Mouse (Mus musculus): ENCODE measurements around the gene Polr3h.
"Not testable (repeated sequence)": the region's sequence is repeated elsewhere in the genome, so short reads cannot be mapped to it uniquely, and the experiment has no call there.

Polr3h gene

DNA sequence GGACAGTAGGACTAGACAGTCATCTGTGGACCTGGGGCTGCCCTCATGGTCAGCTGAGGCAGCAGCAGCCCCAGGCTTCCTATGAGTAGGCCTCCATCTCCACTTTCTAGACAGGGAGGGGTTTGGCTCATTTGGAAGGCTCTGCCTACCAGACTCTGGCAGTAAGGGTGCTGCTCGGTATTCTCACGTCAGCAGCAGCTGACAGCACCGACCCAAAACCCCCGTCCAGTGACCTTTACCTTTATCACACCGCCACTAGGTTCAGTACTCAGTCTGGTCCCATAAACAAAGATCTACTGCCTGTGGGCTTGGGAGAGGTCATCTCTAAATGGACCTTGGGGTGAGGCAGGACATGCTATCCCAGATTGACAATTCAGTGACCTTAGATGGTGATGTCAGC, 10.4 kb downstream of the Polr3h start:
- no peak for DNase-seq (ENCODE audit: low spot score)

DNA sequence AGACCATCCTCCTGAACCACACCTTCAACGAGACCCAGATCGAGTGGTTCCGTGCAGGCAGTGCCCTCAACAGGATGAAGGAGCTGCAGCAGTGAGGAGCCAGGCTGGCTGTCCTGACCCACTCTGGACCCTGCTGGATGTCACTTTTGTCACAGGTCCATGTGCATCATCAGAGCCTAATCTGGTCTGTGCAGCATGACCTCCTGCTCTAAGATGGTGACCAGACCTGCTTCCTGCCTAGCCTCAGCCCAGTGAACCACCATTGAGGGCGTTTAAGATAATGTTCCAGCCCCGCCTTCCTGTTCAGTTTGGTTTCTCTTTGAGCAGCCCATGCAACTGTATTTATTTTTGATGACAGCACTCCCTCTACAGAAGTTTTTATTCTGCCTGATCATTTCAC, 11.4 kb downstream of the Polr3h start:
- peak; percentile 48 for DNase-seq (ENCODE audit: low spot score)

DNA sequence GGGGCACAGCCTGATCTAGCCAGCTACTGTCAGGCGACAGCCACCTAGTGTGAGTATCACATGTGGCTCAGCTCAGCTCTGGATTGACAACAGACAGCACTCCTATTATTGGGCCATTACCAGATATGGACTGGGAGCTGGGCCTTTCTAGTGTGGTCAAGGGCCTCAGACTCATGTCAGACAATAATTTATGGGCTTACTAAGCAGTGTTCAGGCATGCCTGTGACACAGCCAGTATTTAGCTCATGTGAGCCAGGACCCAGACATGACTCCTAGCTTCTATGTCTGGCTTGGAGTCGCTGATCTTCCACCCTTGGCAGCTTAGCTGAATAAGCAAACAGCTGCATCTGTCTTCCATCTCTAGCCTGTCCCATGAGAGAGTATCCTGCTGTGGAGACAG, 13.5 kb downstream of the Polr3h start:
- peak; percentile 84 for DNase-seq (ENCODE audit: low spot score)

DNA sequence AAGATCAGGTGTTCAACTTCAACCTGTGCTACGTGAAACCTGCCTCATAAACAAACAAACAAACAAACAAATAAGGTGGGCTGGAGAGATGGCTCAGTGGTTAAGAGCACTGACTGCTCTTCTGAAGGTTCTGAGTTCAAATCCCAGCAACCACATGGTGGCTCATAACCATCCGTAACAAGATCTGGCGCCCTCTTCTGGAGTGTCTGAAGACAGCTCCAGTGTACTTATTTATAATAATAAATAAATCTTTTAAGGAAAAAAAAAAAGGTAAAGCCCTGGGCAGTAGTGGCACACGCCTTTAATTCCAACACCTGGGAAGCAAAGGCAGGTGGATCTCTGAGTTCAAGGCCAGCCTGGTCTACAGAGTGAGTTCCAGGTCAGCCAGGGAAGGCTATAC, 17.3 kb downstream of the Polr3h start:
- not testable (repeated sequence) for DNase-seq (ENCODE audit: low spot score)

DNA sequence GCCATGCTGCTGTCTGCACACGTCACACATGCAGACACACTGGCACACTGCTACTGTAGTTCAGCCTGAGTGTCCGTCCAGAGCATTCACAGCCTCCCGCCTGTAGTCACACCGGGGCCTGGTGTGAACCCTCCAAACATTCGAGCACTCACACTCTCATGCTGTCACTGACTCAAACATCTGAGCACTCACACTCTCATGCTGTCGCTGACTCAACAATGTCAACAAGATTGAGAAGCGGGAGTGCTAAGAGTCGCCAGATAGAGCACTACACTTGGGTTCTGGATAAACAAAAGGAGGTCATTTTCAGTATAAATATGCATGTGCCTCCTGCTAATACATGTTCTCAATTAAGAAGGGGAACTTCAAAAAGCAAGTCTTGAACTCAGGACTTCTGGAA, 18.1 kb downstream of the Polr3h start:
- no peak for DNase-seq (ENCODE audit: low spot score)

DNA sequence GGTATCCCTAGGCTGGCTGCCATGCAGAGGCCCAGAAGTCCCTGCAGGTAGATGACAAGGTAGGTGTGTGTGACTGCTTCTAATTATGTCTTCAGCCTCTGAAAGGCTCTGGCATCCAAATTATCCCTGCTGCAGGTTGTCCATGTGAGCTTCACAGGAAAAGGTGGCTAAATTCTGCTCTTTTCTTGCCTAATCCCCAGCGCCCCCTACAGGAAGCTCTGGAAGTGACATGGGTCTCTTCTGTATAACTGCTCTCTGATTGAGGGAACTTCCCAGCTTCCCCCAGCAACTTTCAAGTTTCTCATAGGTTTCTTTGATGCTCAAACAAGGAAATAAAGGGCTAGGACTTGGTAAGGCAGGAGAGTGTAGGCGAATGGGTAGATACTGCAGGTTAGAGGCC, 21.1 kb downstream of the Polr3h start:
- peak; percentile 84 for DNase-seq (ENCODE audit: low spot score)

DNA sequence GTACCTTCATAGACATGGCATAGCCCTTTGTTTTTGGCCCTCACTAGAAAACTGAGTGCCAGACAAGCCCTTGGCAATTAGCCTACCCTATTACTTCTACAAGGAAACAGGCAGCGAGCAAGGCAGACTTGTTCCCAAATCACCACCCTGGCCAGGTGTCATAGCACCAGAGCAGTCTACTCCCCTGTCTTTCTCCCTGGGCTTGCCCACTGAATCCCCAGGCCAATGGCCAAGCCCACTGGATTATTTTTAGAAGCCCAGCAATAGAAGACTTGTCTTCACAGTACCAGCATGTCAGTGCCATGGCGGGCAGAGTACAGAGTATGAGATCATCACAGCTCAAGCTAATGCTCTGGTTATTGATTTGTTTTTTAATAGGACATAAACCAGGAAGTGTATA, 27.3 kb downstream of the Polr3h start:
- DNase-seq (ENCODE audit: low spot score): peak; percentile 79

DNA sequence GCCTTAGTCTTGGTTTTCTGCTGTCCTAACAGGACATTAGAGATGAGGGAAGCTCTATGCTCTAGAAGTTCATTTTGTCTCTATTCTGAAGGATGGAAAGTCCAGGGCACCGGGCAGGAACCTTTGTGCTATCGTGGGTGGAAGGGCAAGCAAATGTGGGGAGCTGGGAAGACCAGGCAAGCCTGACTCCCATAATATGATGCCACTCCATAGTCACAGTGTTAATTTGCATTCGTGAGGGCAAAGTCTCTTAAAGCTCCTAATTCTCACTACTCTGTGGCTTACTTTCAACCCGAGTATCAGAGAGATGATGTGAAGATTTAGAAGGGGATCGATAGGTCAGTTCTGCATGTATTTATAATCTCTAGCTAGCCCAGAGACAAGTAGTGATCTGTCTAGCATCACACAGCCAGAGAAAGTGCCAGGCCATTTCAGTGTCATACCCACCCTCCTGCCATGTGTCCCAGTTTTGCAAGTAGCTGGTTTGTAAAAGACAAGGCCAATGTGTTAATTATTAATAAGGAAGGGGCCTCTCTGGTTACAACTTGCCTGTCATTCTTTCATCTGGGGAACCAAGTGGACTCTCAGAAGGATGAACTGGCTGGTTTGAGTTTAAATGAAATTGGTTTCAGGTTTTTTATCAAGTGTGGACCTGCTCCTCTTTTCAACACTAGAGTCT, 28.3 kb downstream of the Polr3h start:
- DNase-seq (ENCODE audit: low spot score): no peak

DNA sequence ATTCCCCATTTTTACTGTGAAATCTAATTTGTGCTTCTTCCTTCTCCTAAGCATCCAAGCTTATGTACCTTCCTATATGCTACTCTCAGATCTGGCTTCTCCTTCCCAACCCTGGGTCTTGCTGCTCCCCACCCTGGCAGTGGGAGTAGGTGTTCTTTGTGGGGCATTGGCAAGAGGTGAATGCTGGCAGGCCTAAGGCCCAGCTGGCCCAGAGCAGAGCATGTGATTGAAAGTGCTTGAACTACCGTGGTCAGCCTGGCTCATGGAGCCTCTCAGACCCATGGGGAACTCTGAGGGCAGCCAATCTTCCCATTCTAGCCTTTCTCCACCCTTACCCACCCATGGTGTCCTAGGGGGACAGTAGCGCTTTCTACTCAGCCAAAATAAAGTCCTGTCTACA, 29.6 kb downstream of the Polr3h start:
- DNase-seq (ENCODE audit: low spot score): no peak

DNA sequence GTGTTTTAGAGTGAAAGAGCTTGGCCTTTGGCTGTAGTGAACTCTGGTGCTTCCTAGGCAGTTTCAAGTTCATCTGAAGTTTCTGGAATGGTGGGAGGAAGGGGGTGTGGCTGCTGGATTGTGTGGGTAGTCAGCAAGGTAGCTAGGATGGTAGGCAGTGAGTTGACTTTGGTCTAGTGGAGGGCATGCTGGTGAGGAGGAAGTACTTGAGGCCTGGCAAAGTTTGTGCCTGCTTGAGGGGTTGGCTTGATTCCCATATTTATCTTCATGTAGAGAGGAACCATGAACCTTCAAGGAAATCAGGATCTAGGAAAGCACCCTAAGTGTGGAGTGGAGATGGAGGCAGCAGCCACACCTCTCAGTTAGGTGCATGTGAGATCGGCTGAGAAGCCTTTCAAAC, 32.0 kb downstream of the Polr3h start:
- DNase-seq (ENCODE audit: low spot score): no peak

DNA sequence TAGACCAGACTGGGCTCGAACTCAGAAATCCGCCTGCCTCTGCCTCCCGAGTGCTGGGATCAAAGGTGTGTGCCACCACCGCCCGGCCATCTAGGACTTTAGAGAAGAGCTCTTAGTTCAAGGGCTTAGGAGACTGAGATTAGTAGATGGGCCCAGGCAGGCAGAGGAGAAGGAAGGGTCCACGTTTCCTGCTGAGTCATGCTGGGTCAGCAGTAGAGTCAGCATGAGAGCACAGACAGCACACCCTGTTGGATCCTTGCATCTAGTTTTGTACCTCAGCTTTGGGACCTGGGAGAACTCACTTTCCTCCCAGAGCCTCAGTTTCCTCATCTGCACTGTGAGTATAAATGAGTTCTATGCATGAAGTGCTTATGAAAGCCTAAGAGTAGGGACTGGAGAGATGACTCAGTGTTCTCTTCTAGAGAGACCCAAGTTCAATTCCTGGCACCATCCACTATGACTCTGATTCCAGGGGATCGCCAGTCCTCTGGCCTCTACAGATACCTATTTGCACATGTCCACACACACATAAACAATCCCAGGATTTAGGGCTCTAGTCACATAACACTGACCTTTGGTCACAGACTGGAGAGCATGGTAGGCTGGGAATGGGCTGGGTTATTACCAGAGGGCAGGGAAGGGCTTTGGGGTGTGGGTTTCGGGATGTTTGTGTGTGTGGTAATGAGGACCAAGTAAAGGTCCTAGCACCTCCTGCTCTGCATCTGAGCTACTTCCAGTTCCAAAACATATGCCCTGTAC, 34.0 kb downstream of the Polr3h start:
- DNase-seq (ENCODE audit: low spot score): no peak

DNA sequence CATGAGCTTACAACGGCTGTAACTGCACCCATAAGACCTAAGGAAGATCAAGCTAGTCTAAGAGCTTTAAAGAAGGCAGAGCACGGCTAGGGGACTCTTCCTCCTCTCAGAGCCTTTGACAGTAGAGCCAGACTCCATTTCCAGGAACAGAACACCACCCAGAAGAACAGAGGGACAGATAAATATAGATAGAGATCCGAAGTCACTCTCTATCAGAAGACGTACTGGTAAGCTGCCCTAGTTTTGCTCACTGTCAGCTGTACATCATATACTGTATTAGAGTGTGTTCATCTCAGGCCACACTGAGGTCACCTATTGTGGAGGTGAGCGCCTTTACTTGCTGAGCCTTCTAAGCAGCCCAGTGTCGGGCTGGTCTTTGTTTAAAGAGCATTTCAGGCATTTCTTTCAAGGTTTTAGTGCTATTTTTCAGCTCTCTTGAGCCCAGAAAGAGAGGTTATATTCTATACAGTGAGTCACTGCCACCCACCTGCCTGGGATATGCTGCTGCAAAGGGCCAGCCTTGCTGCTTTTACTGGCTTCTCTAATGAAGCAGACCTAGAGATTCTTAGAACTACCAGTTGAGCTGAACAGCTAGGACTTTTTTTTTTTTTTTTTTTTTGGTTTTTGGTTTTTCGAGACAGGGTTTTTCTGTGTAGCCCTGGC, 34.8 kb downstream of the Polr3h start:
- no peak for DNase-seq (ENCODE audit: low spot score)

DNA sequence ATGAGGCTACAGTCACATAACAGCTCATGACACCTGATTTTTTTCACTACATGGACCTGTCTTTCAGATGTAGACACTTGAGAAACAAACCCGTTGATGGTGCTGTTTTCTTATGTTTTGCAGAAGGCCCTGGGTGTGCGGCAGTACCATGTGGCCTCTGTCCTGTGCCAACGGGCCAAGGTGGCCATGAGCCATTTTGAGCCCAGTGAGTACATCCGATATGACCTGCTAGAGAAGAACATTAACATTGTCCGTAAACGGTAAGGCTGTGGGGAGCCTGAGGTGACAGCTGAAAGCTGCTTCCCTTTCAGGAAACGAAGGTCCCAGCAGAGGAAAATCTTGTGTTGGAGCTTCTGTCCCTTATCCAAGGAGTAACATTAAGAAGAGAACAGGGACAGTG, 36.9 kb downstream of the Polr3h start:
- DNase-seq (ENCODE audit: low spot score): no peak

DNA sequence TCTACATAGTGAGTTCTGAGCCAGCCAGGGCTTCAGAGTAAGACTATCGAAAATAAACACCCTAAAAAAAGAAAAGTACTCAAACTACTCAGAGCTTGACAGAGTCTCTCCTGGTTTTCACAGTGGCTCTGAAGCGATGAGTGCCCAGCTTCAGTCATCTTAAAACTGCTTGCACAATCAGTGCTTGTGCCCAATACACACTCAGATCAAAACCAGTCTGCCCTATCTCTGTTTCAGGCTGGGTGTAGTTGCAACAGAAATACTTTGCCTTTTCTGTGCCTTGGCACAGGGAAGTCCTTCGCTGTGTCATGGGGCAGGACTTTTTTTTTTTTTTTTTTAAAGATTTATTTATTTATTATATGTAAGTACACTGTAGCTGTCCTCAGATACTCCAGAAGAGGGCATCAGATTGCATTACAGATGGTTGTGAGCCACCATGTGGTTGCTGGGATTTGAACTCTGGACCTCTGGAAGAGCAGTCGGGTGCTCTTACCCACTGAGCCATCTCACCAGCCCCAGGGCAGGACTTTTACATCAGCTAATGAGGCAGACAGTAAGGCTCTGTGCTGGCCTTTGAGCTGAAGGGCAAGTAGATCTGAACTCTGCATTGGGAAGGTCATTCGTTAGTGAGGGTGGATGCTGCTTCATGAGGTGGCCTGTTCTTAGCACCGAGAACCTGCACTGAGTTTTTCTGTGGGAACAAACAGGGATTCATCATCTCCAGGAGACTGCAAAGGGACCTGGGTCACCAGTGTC, 39.1 kb downstream of the Polr3h start:
- no peak for DNase-seq (ENCODE audit: low spot score)

DNA sequence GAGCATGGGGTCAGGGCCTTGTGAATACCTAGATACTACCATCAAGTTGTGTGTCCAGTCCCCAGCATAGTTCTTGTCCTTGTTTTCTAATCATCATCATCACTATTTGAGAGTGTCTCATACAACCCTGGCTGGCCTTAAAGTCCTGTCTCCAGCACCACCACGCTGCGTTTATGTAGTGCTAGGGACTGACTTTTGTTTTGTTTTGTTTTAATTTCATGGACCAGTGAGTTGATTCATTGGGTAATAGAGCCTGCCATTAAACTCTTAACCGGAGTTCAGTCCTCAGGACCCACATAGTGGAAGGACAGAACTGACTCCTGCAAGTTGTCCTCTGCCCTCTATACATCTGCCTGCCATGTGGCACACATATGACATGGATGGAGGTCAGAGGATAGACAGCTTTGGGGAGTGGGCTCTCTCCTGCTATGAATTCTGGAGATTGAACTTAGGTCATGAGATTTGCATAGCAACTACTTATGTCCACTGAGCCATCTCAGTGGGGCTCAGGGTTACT, 40.6 kb downstream of the Polr3h start:
- no peak for DNase-seq (ENCODE audit: low spot score)

DNA sequence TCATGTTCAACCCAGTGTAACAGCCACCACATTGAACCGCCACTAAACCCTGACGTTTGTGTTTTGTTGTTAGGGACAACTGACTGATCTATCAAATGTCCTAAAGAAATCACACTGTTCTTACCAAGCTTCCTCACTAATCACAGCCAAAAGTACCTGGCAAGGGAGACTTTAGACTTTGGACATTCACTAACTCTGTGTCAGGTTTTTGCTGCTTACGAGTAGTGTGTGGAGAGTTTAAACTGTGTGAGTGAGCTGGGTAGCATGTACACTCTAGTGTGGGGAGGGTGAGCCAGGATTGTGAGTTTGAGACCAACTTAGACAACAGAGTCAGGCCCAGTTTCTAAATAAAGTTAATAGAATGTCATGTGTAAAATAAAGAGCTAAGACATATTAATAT, 43.7 kb downstream of the Polr3h start:
- DNase-seq (ENCODE audit: low spot score): no peak

DNA sequence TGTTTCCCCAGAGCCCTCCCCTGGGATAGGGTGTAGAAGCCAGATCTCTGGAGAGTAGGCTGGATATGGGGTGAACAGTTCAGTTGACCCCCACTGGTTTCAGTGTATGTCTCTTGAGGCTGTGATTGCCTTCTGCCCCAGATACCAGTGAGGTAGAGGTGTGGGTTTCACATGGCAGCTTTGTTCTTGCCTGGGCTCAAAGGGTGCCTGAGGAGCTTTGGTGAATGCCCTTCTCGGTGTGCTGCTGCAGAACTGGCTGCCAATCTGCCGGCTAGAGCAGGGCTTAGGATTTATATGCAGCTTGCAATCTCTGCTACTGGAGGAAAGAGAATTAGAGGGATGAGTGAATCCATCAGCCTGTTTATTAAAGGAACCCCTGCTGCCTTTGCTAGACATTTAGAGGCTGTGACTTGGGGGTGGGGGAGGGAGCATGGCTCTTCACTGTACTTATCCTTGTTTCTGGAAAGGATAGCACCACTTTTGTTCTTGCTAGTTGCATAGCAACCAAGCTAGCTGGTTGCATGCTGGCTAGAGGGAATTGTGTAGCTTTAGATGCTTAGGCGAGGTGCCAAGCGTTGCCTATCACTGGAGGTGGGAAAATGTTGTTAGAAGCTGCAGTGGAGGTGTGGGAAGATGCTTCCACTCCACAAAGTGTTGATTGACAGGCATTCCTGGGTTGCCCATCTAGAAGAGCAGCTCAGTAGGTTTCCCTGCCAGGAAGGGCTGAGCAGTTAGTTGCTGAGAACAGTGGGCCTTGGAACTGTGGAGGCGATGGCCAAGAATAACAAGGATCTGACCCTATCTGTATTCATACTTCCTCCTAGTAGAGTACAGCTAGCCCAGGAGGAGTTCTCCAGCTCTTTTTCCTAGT, 46.3 kb downstream of the Polr3h start:
- peak; percentile 68 for DNase-seq (ENCODE audit: low spot score)

DNA sequence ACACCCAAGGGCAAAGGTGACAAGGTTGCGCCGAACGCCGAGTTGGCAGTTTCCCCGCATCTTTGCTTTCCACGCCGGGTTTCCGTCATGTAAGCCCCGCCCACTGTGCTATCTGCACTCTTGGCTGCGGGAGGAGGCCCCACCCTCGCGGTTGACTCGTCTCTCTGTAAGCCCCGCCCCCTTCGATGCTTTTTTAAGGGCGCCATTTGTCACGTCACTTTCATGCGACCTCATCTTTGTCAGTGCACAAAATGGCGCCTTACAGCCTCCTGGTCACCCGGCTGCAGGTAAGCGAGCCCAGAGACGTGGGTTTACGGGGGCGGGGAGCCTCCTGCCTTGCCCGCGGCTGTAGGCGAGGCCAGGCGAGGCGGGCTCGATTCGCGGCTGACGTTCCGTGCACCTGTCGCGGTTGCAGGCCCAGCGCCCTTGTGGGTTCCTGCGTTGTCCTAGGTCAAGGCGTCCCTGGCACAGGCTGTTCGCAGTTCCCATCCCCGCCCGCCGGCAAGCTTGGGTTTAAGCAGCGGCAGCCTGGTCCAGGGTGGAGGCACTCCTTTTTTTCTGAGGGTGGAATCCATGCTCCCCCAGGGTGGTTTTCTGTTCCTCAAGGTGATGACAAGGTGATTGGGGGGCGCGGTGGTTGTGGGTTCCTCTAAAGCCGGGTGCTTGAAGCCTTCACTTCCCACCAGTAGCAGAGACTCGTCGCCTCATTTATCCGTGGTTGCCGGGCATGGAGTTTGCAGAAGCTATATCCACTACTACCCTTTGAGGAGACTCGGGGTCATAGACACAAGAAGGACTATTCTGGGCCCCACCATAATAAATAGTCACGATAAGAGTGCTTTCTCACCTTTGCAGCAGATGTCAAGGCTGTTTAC, 53.5 kb downstream of the Polr3h start, which contains the start of gene Aco2:
Gene Aco2 (plus strand): TSS at position 48 of the 875 bp plus-strand sequence.
- peak; percentile 100 for DNase-seq (ENCODE audit: low spot score)

DNA sequence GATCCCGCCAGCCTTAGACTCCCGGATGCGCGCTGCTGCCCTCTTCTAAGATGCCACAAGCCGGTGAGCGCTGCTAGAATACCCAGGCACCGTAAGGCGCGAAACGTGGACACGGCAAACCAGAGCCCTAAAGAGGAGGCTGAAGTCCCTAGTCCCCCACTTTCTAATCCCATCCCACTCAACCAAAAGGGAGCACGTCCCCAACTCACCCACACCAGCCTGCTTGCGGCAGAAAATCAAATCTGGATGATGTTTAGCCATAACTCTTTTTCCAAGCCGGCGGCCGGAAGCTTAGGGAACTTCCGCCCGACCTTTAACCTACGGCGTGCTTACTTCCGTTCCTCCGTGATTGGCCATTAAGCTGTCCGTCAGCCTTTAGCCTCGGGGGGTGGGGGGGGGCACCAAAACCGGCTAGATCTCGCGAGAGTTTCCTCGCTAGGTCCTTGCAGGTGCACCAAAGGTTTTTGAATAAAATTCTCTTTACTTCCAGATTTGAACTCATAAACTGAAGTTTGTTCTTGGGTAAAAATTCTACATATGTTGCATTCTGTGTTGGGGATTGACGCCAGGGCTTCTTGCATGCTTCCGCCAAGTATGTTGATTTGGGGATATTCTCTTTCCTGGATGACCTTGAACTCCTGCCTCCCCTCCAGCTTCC, 54.3 kb downstream of the Polr3h start, which contains the start of gene Phf5a:
Gene Phf5a (minus strand): TSS at position 308 of the 658 bp plus-strand sequence.
- DNase-seq (ENCODE audit: low spot score): peak; percentile 99

DNA sequence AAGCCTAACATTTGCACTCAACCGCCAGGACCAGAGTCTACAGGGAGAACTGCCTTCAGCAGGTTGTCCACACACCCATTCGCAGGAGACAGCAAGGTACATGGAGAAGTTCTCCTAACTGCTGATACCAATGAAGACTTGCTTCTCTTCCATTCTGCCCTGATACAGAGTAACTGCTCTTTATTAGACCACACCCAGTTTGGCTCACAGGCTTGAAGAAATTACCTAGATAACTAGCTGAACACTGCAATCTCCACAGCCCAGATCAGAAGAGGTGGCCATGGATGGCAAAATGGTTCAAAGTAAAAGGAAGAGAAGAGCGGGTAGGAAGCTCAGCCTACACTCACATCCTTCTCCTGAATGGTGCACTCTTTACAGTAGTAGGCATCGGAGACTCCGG, 56.1 kb downstream of the Polr3h start:
- DNase-seq (ENCODE audit: low spot score): no peak
